Mouse (Mus musculus): ENCODE measurements around the gene Nod1. TPM values are rescaled to one million over a fixed set of nuclear protein-coding genes. Genes with fewer than 3 reads are reported as not detected.

The Nod1 gene
- polyA plus RNA-seq, 1 experiment = 0.03 TPM

- Histone ChIP-seq H3K4me1 (ENCODE audit: control insufficient read depth) (no peaks in the 10 kb centered on the region), H3K4me3 (replicated peaks) (no peak overlapping the region), H3K27me3 (ENCODE audit: control insufficient read depth) (no peaks in the 10 kb centered on the region), H3K36me3 (ENCODE audit: control insufficient read depth) (no peaks in the 10 kb centered on the region), H3K9me3 (ENCODE audit: control insufficient read depth, low read length) (no peaks in the 10 kb centered on the region)
- TF ChIP-seq TAL1 (IDR thresholded peaks at IDR 0.05; ENCODE audit: low read length) (no peak), GATA1 (IDR thresholded peaks at IDR 0.05; ENCODE audit: low read length) (no peak)
These were observed 37.5 kb downstream of the Nod1 start for GRCm38 (mm10) chr6:54934930-54935329.

- H3K27me3 ChIP-seq (ENCODE audit: control insufficient read depth) = no peaks in the 10 kb centered on the region
- no peak overlapping the region for H3K4me3 ChIP-seq (replicated peaks)
- no peaks in the 10 kb centered on the region for H3K36me3 ChIP-seq (ENCODE audit: control insufficient read depth)
- TF ChIP-seq GATA1 (IDR thresholded peaks at IDR 0.05; ENCODE audit: low read length) (no peak), TAL1 (IDR thresholded peaks at IDR 0.05; ENCODE audit: low read length) (no peak)
- no peaks in the 10 kb centered on the region for H3K4me1 ChIP-seq (ENCODE audit: control insufficient read depth)
- no peaks in the 10 kb centered on the region for H3K9me3 ChIP-seq (ENCODE audit: control insufficient read depth, low read length)
These were observed 38.1 kb downstream of the Nod1 start for GRCm38 (mm10) chr6:54934313-54934712.

GRCm38 (mm10) chr6:54933866-54934265 is 38.5 kb downstream of the Nod1 start:
- H3K4me3 ChIP-seq (replicated peaks) = no peak overlapping the region
- H3K36me3 ChIP-seq (ENCODE audit: control insufficient read depth) = no peaks in the 10 kb centered on the region
- TF ChIP-seq GATA1 (IDR thresholded peaks at IDR 0.05; ENCODE audit: low read length) (no peak), TAL1 (IDR thresholded peaks at IDR 0.05; ENCODE audit: low read length) (no peak)
- no peaks in the 10 kb centered on the region for H3K27me3 ChIP-seq (ENCODE audit: control insufficient read depth)
- no peaks in the 10 kb centered on the region for H3K9me3 ChIP-seq (ENCODE audit: control insufficient read depth, low read length)
- H3K4me1 ChIP-seq (ENCODE audit: control insufficient read depth) = no peaks in the 10 kb centered on the region

- Histone ChIP-seq H3K9me3 (ENCODE audit: control insufficient read depth, low read length) (no peaks in the 10 kb centered on the region), H3K4me3 (replicated peaks) (no peak overlapping the region), H3K27me3 (ENCODE audit: control insufficient read depth) (no peaks in the 10 kb centered on the region), H3K36me3 (ENCODE audit: control insufficient read depth) (no peaks in the 10 kb centered on the region), H3K4me1 (ENCODE audit: control insufficient read depth) (no peaks in the 10 kb centered on the region)
- TF ChIP-seq GATA1 (IDR thresholded peaks at IDR 0.05; ENCODE audit: low read length) = no peak
- TF ChIP-seq TAL1 (IDR thresholded peaks at IDR 0.05; ENCODE audit: low read length) = no peak
These were observed 39.2 kb downstream of the Nod1 start for GRCm38 (mm10) chr6:54933216-54933615.

GRCm38 (mm10) chr6:54932526-54932925 is 39.9 kb downstream of the Nod1 start:
- H3K4me3 ChIP-seq (replicated peaks) = no peak overlapping the region
- no peaks in the 10 kb centered on the region for H3K27me3 ChIP-seq (ENCODE audit: control insufficient read depth)
- no peaks in the 10 kb centered on the region for H3K4me1 ChIP-seq (ENCODE audit: control insufficient read depth)
- no peak for TF ChIP-seq TAL1 (IDR thresholded peaks at IDR 0.05; ENCODE audit: low read length)
- no peak for TF ChIP-seq GATA1 (IDR thresholded peaks at IDR 0.05; ENCODE audit: low read length)
- H3K9me3 ChIP-seq (ENCODE audit: control insufficient read depth, low read length) = no peaks in the 10 kb centered on the region
- H3K36me3 ChIP-seq (ENCODE audit: control insufficient read depth) = no peaks in the 10 kb centered on the region

- TF ChIP-seq TAL1 (IDR thresholded peaks at IDR 0.05; ENCODE audit: low read length) (no peak), GATA1 (IDR thresholded peaks at IDR 0.05; ENCODE audit: low read length) (no peak)
- Histone ChIP-seq H3K27me3 (ENCODE audit: control insufficient read depth) (no peaks in the 10 kb centered on the region), H3K36me3 (ENCODE audit: control insufficient read depth) (no peaks in the 10 kb centered on the region), H3K4me3 (replicated peaks) (no peak overlapping the region), H3K9me3 (ENCODE audit: control insufficient read depth, low read length) (no peaks in the 10 kb centered on the region), H3K4me1 (ENCODE audit: control insufficient read depth) (no peaks in the 10 kb centered on the region)
These were observed 40.8 kb downstream of the Nod1 start for GRCm38 (mm10) chr6:54931641-54932040.

- H3K9me3 ChIP-seq (ENCODE audit: control insufficient read depth, low read length) = no peaks in the 10 kb centered on the region
- H3K36me3 ChIP-seq (ENCODE audit: control insufficient read depth) = no peaks in the 10 kb centered on the region
- H3K27me3 ChIP-seq (ENCODE audit: control insufficient read depth) = no peaks in the 10 kb centered on the region
- TF ChIP-seq TAL1 (IDR thresholded peaks at IDR 0.05; ENCODE audit: low read length) (no peak), GATA1 (IDR thresholded peaks at IDR 0.05; ENCODE audit: low read length) (no peak)
- H3K4me3 ChIP-seq (replicated peaks) = no peak overlapping the region
- H3K4me1 ChIP-seq (ENCODE audit: control insufficient read depth) = no peaks in the 10 kb centered on the region
These were observed 44.5 kb downstream of the Nod1 start for GRCm38 (mm10) chr6:54927946-54928345.

- TF ChIP-seq GATA1 (IDR thresholded peaks at IDR 0.05; ENCODE audit: low read length) (no peak), TAL1 (IDR thresholded peaks at IDR 0.05; ENCODE audit: low read length) (no peak)
- Histone ChIP-seq H3K9me3 (ENCODE audit: control insufficient read depth, low read length) (no peaks in the 10 kb centered on the region), H3K27me3 (ENCODE audit: control insufficient read depth) (no peaks in the 10 kb centered on the region), H3K36me3 (ENCODE audit: control insufficient read depth) (no peaks in the 10 kb centered on the region), H3K4me3 (replicated peaks) (no peak overlapping the region), H3K4me1 (ENCODE audit: control insufficient read depth) (no peaks in the 10 kb centered on the region)
These were observed 45.5 kb downstream of the Nod1 start for GRCm38 (mm10) chr6:54926899-54927298.

GRCm38 (mm10) chr6:54925736-54926440 is 46.5 kb downstream of the Nod1 start:
- no peaks in the 10 kb centered on the region for H3K4me1 ChIP-seq (ENCODE audit: control insufficient read depth)
- H3K9me3 ChIP-seq (ENCODE audit: control insufficient read depth, low read length) = no peaks in the 10 kb centered on the region
- no peak overlapping the region for H3K4me3 ChIP-seq (replicated peaks)
- no peaks in the 10 kb centered on the region for H3K27me3 ChIP-seq (ENCODE audit: control insufficient read depth)
- no peak for TF ChIP-seq TAL1 (IDR thresholded peaks at IDR 0.05; ENCODE audit: low read length)
- TF ChIP-seq GATA1 (IDR thresholded peaks at IDR 0.05; ENCODE audit: low read length) = no peak
- no peaks in the 10 kb centered on the region for H3K36me3 ChIP-seq (ENCODE audit: control insufficient read depth)

- Histone ChIP-seq H3K4me3 (replicated peaks) (no peak overlapping the region), H3K4me1 (ENCODE audit: control insufficient read depth) (no peaks in the 10 kb centered on the region), H3K36me3 (ENCODE audit: control insufficient read depth) (no peaks in the 10 kb centered on the region), H3K9me3 (ENCODE audit: control insufficient read depth, low read length) (no peaks in the 10 kb centered on the region), H3K27me3 (ENCODE audit: control insufficient read depth) (no peaks in the 10 kb centered on the region)
- no peak for TF ChIP-seq TAL1 (IDR thresholded peaks at IDR 0.05; ENCODE audit: low read length)
- TF ChIP-seq GATA1 (IDR thresholded peaks at IDR 0.05; ENCODE audit: low read length) = no peak
These were observed 47.9 kb downstream of the Nod1 start for GRCm38 (mm10) chr6:54924538-54924937.
